In genomic region chr2:121456692-121457642, GRCm38 (mm10) we compare ENCODE assay signal across 8 mouse cellular contexts. TPM values are rescaled to one million over a fixed set of nuclear protein-coding genes. Genes with fewer than 3 reads are reported as not detected.
DNase-seq lines count a peak whose midpoint lies in the region; ATAC-seq and TF ChIP-seq lines count a peak whose summit lies in the region.

Serinc4 (minus strand) TSS chr2:121456781.

- 5% methylated on average over 41 of the region's 41 CpGs for WGBS in embryonic facial prominence, embryonic 10.5 days
- 2% methylated on average over 41 of the region's 41 CpGs for WGBS in intestine, postnatal 0 days
- 3% methylated on average over 41 of the region's 41 CpGs for WGBS in midbrain, embryonic 11.5 days

- peak within 1 kb of the TSS; percentile 72 for H3K9ac ChIP-seq in intestine, postnatal 0 days (ENCODE audit: low read depth, low read length)
- H3K9ac ChIP-seq in midbrain, embryonic 11.5 days (ENCODE audit: low read length), result peak within 1 kb of the TSS; percentile 86

- peak; percentile 87 for ATAC-seq in intestine, postnatal 0 days
- peak; percentile 91 for ATAC-seq in midbrain, embryonic 11.5 days (ENCODE audit: low FRiP score)

- H3K27me3 ChIP-seq in embryonic facial prominence, embryonic 10.5 days (replicated peaks; ENCODE audit: low read depth, poor library complexity, severe bottlenecking), result no peaks in the 10 kb centered on the region
- H3K27me3 ChIP-seq in intestine, postnatal 0 days (replicated peaks; ENCODE audit: control insufficient read depth, insufficient read depth, low read length), result no peaks in the 10 kb centered on the region
- no peaks in the 10 kb centered on the region for H3K27me3 ChIP-seq in midbrain, embryonic 11.5 days (ENCODE audit: control insufficient read depth, insufficient read depth, low read length)

- TF ChIP-seq CTCF in intestine, postnatal 0 days (IDR thresholded peaks at IDR 0.05; ENCODE audit: low read depth), result no peak

- peak within 1 kb of the TSS; percentile 88 for H3K4me3 ChIP-seq in embryonic facial prominence, embryonic 10.5 days
- peak within 1 kb of the TSS; percentile 74 for H3K4me3 ChIP-seq in intestine, postnatal 0 days (ENCODE audit: low read depth, low read length)
- peak within 1 kb of the TSS; percentile 79 for H3K4me3 ChIP-seq in midbrain, embryonic 11.5 days (ENCODE audit: low read depth, low read length)

- peaks cover 66% of the 10 kb centered on the region for H3K36me3 ChIP-seq in embryonic facial prominence, embryonic 10.5 days (replicated peaks)
- H3K36me3 ChIP-seq in intestine, postnatal 0 days (ENCODE audit: control insufficient read depth, insufficient read depth), result peaks cover 23% of the 10 kb centered on the region
- H3K36me3 ChIP-seq in midbrain, embryonic 11.5 days (ENCODE audit: control insufficient read depth, insufficient read depth, low read length), result 0 out of 2 replicates have a peak, but pooled peaks cover 2% of the 10 kb centered on the region

- no peaks in the 10 kb centered on the region for H3K9me3 ChIP-seq in embryonic facial prominence, embryonic 10.5 days
- no peaks in the 10 kb centered on the region for H3K9me3 ChIP-seq in intestine, postnatal 0 days (ENCODE audit: control insufficient read depth)
- no peaks in the 10 kb centered on the region for H3K9me3 ChIP-seq in midbrain, embryonic 11.5 days (ENCODE audit: control insufficient read depth, low read length)

- intact Hi-C loops in left cerebral cortex, postnatal 4 days (cut with DNase I), result no loop called here

- peaks cover 21% of the 10 kb centered on the region for H3K4me1 ChIP-seq in embryonic facial prominence, embryonic 10.5 days
- 0 out of 2 replicates have a peak, but pooled peaks cover 8% of the 10 kb centered on the region for H3K4me1 ChIP-seq in intestine, postnatal 0 days (replicated peaks; ENCODE audit: control insufficient read depth, insufficient read depth, low read length)
- peaks cover 12% of the 10 kb centered on the region; the same call in 1 of the 2 replicates for H3K4me1 ChIP-seq in midbrain, embryonic 11.5 days (ENCODE audit: control insufficient read depth, insufficient read depth, low read length)

- peak within 1 kb of the TSS; percentile 88 for H3K27ac ChIP-seq in embryonic facial prominence, embryonic 10.5 days (replicated peaks)
- peak within 1 kb of the TSS; percentile 81 for H3K27ac ChIP-seq in intestine, postnatal 0 days (ENCODE audit: low read depth, low read length)
- peak within 1 kb of the TSS; percentile 44; the same call in 1 of the 2 replicates for H3K27ac ChIP-seq in midbrain, embryonic 11.5 days (ENCODE audit: low read depth, low read length)

- peak; percentile 94 for DNase-seq in adrenal gland, postnatal 14 days
- DNase-seq in embryonic facial prominence, embryonic 10.5 days (ENCODE audit: low spot score), result peak; percentile 91
- DNase-seq in gastrocnemius, postnatal 4 days (ENCODE audit: low spot score in 2 of 2), result peak; percentile 72 to 82
- DNase-seq in left cerebral cortex, postnatal 4 days, result peak; percentile 81
- DNase-seq in midbrain, embryonic 11.5 days (ENCODE audit: low spot score, missing footprints), result peak; percentile 98
- peak; percentile 80 for DNase-seq in right cerebral cortex, postnatal 4 days
- peak; percentile 92 for DNase-seq in yolk sac, embryonic 10.5 days (ENCODE audit: low spot score)

- peak within 1 kb of the TSS; percentile 76 for H3K4me2 ChIP-seq in intestine, postnatal 0 days (replicated peaks; ENCODE audit: low read depth)
- peak within 1 kb of the TSS; percentile 65 for H3K4me2 ChIP-seq in midbrain, embryonic 11.5 days

RNA-seq across cellular contexts. Expression of gene Serinc4, which starts in this region (rescaled TPM):
- total RNA-seq in adrenal gland, postnatal 14 days (2021), result 0.53 TPM in 1 of 2 replicates, not detected in the other
- 0.30 and 0.57 TPM in 2 replicates for polyA plus RNA-seq in embryonic facial prominence, embryonic 10.5 days (2016; fragmentation: Nextera tagmentation; extraction: Ambion mirVana)
- under 1 TPM; 0.20 to 0.26 TPM for total RNA-seq in gastrocnemius, postnatal 4 days (2021)
- polyA plus RNA-seq in intestine, postnatal 0 days (2015; fragmentation: Nextera tagmentation; extraction: Ambion mirVana), result 0.05 TPM in 1 of 2 replicates, not detected in the other
- total RNA-seq in left cerebral cortex, postnatal 4 days (2021), result 1 to 10 TPM; 2.7 to 3.0 TPM
- polyA plus RNA-seq in midbrain, embryonic 11.5 days (2014; fragmentation: Nextera tagmentation; extraction: Ambion mirVana), result 0.48 and 0.77 TPM in 2 replicates

Comparison
In these comparisons a context has a peak if more than half of its experiments do, and no peak if none do; other contexts are left out.
1. Peak in every context shown above with its lines: DNase-seq, ATAC-seq, H3K4me3 ChIP-seq and H3K27ac ChIP-seq.
2. Peak in DNase-seq in adrenal gland, postnatal 14 days; RNA of the gene not detected or under 1 TPM.
3. Peak in DNase-seq, H3K4me3 ChIP-seq and H3K27ac ChIP-seq in embryonic facial prominence, embryonic 10.5 days; RNA of the gene not detected or under 1 TPM.
4. Peak in DNase-seq in gastrocnemius, postnatal 4 days; RNA of the gene not detected or under 1 TPM.
5. Peak in ATAC-seq, H3K4me3 ChIP-seq, H3K27ac ChIP-seq, H3K9ac ChIP-seq and H3K4me2 ChIP-seq in intestine, postnatal 0 days; RNA of the gene not detected or under 1 TPM.
6. Peak in DNase-seq, ATAC-seq, H3K4me3 ChIP-seq, H3K27ac ChIP-seq, H3K9ac ChIP-seq and H3K4me2 ChIP-seq in midbrain, embryonic 11.5 days; RNA of the gene not detected or under 1 TPM.